Mouse (Mus musculus): ENCODE data around the gene Ddt. TPM values are rescaled to one million over a fixed set of nuclear protein-coding genes. Genes with fewer than 3 reads are reported as not detected.
"Not testable (repeated sequence)": the region's sequence is repeated elsewhere in the genome, so short reads cannot be mapped to it uniquely, and the experiment has no call there.

The Ddt gene
- total RNA-seq, 2 experiments from 2014 or later: 50.6 to 58.3 TPM

DNA sequence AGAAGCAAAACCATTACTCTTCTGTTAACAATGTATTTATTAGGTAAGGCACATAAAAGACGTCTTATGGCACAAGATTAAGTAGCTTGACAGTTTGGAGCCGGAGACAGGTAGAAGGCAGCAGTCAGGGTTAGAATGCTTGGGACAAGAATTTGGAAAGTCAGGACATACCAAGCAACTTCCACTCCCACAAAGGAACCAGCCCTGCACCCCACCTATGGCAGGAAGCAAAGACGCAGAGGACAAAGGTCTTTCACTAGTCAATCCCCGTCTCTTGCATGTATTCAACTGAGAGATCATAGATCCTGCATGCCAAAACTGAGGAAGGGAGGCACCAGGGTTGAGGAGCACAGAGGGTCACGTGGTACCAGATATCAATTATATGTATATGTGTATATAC lies 888 bp upstream of the Ddt start:
- DNase-seq (ENCODE audit: low spot score in 2 of 2): no peak

- DNase-seq (ENCODE audit: low spot score in 2 of 2): not testable (repeated sequence)
Measured at GRCm38 (mm10) chr10:75767756-75768155, 5.5 kb downstream of the Ddt start.

DNA sequence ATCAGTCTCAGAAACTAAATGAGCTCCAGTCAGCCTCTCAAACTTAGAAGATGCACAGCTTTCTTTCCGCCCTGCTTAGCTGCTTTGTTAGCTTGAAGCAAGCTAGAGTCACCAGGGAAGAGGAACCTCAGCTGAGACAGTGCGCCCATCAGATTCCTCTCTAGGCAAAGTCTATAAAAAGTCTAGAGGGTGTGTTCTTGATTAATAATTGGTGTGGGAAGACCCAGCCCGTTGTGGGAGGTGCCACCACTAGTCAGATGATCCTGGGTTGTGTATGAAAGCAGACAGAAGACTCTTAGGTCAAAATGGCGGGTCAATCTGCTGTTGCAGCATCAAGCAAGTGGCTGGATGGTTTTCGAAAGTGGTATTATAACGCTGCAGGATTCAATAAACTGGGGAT lies 6.4 kb downstream of the Ddt start:
- DNase-seq (ENCODE audit: low spot score in 2 of 2): no peak

DNA sequence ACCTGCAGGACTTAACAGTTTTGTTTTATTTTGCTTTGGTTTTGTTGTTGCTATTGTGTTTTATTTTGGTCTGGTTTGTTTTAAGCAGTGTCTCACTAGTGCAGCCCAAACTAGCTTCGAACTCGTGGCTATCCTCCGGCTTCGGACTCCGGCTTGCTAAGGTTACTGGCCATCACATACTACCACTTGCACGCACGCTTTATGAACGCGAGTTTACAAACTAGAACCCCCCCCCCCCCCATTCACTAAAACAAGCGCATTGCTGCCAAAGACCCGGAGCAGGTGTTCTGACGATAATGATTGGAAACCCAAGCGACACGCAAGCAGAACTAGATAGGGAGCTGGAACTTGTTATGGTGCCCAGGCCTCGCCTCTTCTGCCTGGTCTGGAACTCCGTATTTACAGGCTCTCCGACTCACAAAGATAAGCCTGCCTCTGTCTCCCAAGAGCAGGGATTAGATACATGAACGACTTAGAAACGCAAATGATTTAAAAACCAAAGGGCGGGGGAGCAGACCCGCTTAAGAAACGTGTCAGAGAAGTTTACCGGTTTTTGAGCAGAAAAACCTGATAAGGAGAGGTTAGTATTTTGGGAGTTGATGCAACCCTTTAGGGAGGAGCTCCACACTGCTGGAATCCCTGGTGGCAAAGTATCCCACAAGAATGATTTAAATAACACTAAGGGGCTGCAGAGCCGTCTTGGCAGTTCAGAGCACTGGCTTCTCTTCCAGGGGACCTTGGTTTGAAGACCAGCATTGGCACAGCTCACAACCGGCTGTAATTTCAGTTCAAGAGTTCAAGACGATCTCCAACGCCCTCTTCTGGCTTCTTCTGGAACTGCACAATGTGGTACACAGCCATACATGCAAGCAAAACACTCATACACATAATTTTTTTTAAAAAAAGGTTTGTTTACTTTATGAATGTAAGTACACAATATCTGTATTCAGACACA lies 8.4 kb downstream of the Ddt start:
- peak in 1 of 2 experiments; percentile 61 for DNase-seq (ENCODE audit: low spot score in 2 of 2)

GRCm38 (mm10) chr10:75763682-75764518 lies 9.3 kb downstream of the Ddt start, which contains the start of gene Cabin1:
Cabin1 (minus strand) TSS chr10:75764341.
- DNase-seq (ENCODE audit: low spot score in 2 of 2): peak; percentile 96 to 99

DNA sequence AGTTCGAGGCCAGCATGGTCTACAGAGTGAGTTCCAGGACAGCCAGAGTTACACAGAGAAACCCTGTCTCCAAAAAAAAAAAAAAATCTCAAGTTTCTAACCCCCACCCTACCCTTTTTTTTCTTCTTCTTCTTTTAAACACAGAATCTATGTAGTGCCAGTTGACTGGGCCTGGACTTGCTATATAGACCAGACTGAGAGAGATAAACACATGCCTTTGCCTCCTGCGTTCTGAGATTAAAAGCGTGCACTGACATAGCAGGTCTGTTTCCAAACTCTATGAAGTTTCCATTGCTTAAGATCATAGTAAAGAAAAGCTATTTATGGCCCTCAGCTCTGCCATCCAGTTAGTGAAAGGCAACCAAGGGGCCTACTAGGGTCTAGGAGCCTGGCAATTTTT lies 10.8 kb downstream of the Ddt start:
- no peak for DNase-seq (ENCODE audit: low spot score in 2 of 2)

GRCm38 (mm10) chr10:75760311-75760710 lies 12.9 kb downstream of the Ddt start:
- DNase-seq (ENCODE audit: low spot score in 2 of 2): no peak

DNA sequence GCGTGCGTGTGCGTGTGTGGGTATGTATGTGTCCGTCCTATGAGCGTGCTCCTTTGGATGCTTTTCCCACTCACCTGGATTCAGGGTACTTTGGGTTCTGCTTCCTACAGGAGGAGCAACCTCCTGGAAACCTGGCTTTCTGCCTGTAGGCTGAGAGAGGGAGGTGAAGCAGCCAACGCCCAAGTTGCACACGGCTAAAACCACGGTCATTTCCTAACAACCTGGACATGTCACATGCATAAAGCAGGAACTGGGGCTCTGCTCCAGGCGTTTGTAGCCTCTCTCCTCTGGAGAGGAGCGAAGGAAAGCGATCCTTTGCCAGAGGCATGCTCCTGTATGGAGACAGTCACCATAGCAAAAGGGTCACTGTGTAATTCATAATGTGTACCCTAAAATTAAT lies 16.5 kb downstream of the Ddt start:
- no peak for DNase-seq (ENCODE audit: low spot score in 2 of 2)

- DNase-seq (ENCODE audit: low spot score in 2 of 2): peak; percentile 81 to 93
Measured at GRCm38 (mm10) chr10:75744017-75744416, 29.2 kb downstream of the Ddt start.

DNA sequence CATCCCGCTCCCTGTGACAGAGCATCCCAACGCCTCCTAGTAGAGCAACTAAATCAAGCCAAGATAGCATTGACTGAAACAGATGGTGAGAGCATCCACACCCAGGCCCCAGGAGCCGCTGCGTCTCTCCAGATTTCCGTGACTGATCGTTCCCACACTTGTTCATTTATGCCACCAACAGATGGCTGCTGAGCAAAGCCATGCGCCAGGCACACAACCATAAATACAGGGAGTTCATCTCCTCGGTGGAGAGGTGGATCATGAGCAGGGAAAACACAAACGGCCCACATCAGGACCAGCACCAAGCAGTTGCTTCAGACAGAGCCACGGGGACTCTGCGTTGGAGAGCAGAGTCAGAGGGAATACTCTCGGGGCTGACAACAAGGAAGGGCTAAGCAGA lies 29.8 kb downstream of the Ddt start:
- peak; percentile 81 to 91 for DNase-seq (ENCODE audit: low spot score in 2 of 2)

GRCm38 (mm10) chr10:75740866-75741265 lies 32.3 kb downstream of the Ddt start:
- no peak for DNase-seq (ENCODE audit: low spot score in 2 of 2)

DNA sequence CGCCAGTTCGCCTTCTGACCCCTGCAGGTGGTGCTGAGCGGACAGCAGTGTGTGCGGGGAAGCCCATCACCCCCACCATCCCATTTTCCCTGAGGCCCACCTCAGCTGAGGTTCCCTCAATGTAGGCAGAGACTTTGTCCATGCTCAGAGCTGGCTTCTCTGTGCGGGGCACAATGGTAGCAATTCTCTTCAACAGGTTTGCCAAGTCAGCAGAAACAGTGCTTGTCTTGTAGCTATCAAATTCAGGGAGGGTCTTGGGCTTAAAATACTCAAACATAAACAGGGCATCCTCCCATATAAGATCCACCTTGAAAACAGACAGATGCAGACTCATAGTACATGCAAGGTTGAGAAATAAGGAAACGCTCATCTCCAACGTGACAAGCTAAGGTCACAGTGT lies 47.8 kb downstream of the Ddt start:
- no peak for DNase-seq (ENCODE audit: low spot score in 2 of 2)

Other genes with a start within 250 kb of the Ddt start
- 10 to 100 TPM; 10.3 to 12.9 TPM for gene Lrrc75b, start 213.1 kb downstream of the Ddt start, total RNA-seq (2021)
- gene Ggt1, start 211.8 kb downstream of the Ddt start, total RNA-seq (2021): 1 to 10 TPM; 2.6 to 2.8 TPM
- gene Ggt5, start 184.1 kb downstream of the Ddt start, total RNA-seq (2021): 1 to 10 TPM; 1.6 to 2.1 TPM
- gene Susd2, start 129.4 kb downstream of the Ddt start, total RNA-seq (2021): 1 to 10 TPM; 1.9 to 2.4 TPM
- gene Cabin1, start 9.1 kb downstream of the Ddt start, total RNA-seq (2021): 10 to 100 TPM; 56.4 to 66.3 TPM
- gene Gm20441, start 7.5 kb upstream of the Ddt start, total RNA-seq (2021): not detected
- 1 to 10 TPM; 3.7 to 5.6 TPM for gene Gstt3, start 8.0 kb upstream of the Ddt start, total RNA-seq (2021)
- 10 to 100 TPM; 10.2 to 10.3 TPM for gene Gstt1, start 25.2 kb upstream of the Ddt start, total RNA-seq (2021)
- gene Gstt4, start 49.1 kb upstream of the Ddt start, total RNA-seq (2021): not detected
- gene Gstt2, start 64.0 kb upstream of the Ddt start, total RNA-seq (2021): 1 to 10 TPM; 3.5 to 3.6 TPM
- gene Mif, start 86.8 kb upstream of the Ddt start, total RNA-seq (2021): 100 to 1,000 TPM; 477 to 485 TPM
- gene Derl3, start 120.0 kb upstream of the Ddt start, total RNA-seq (2021): 1 to 10 TPM; 4.8 to 5.4 TPM
- 10 to 100 TPM; 80.3 to 85.0 TPM for gene Smarcb1, start 148.2 kb upstream of the Ddt start, total RNA-seq (2021)
- gene Chchd10, start 159.7 kb upstream of the Ddt start, total RNA-seq (2021): 100 to 1,000 TPM; 376 to 396 TPM
- 1 to 10 TPM; 1.8 to 2.1 TPM for gene Mmp11, start 163.1 kb upstream of the Ddt start, total RNA-seq (2021)
- under 1 TPM; 0.28 to 0.89 TPM for gene Gm867, start 167.3 kb upstream of the Ddt start, total RNA-seq (2021)
- gene Vpreb3, start 169.6 kb upstream of the Ddt start, total RNA-seq (2021): not detected
- gene Gm5134, start 181.1 kb upstream of the Ddt start, total RNA-seq (2021): under 1 TPM in 1 of 2 experiments, not detected in 1; 0.25 TPM

All from layer of hippocampus, adult 18-20 months (tissue).